Mouse (Mus musculus) neural tube, embryonic 11.5 days (tissue): ENCODE measurements around the gene Gli3. TPM values are rescaled to one million over a fixed set of nuclear protein-coding genes. Genes with fewer than 3 reads are reported as not detected.
A peak's percentile ranks its signal among the peaks of the same experiment; 100 is the strongest.

ENCODE experiments used
- ATAC-seq: fragments of 200-750 bp; cut with Nextera tagmentation; 2 replicates; pipeline ENCODE4 v1.8.0; 2017; ENCODE audit warnings: moderate number of reproducible peaks, mild to moderate bottlenecking, moderate TSS enrichment, moderate library complexity; ENCODE audit not compliant: insufficient read depth, low FRiP score, low TSS enrichment
- DNase-seq: peaks from one replicate; pipeline ENCODE4 v3.0.0-alpha.2; 2015; ENCODE audit warnings: low spot score
- H3K27ac ChIP-seq: fragments of 300-500 bp; sonication (generic); 2 replicates; pipeline ENCODE4 v1.5.1; 2014; ENCODE audit warnings: low read depth, mild to moderate bottlenecking, low read length
- H3K27me3 ChIP-seq: fragments of 300-500 bp; sonication (generic); 2 replicates; pipeline ENCODE4 v1.6.1; 2014; ENCODE audit warnings: mild to moderate bottlenecking, low read length, mixed read lengths; ENCODE audit not compliant: control insufficient read depth, insufficient read depth
- H3K36me3 ChIP-seq: fragments of 300-500 bp; sonication (generic); 2 replicates; pipeline ENCODE4 v1.6.1; 2014; ENCODE audit warnings: mild to moderate bottlenecking, low read length, moderate library complexity, mixed read lengths; ENCODE audit not compliant: control insufficient read depth, insufficient read depth
- H3K4me1 ChIP-seq: fragments of 300-500 bp; sonication (generic); 2 replicates; pipeline ENCODE4 v1.6.1; 2014; ENCODE audit warnings: low read length, mixed read lengths; ENCODE audit not compliant: control insufficient read depth, insufficient read depth
- H3K4me2 ChIP-seq: fragments of 300-500 bp; sonication (generic); 2 replicates; pipeline ENCODE4 v1.6.1; 2014; ENCODE audit warnings: low read depth, mild to moderate bottlenecking, moderate library complexity
- H3K4me3 ChIP-seq: fragments of 300-500 bp; sonication (generic); 2 replicates; pipeline ENCODE4 v1.5.1; 2014; ENCODE audit warnings: low read depth, low read length
- H3K9ac ChIP-seq: fragments of 300-500 bp; sonication (generic); 2 replicates; pipeline ENCODE4 v1.6.1; 2014; ENCODE audit warnings: mild to moderate bottlenecking, low read length
- H3K9me3 ChIP-seq: fragments of 300-500 bp; sonication (generic); 2 replicates; pipeline ENCODE4 v1.6.1; 2016; ENCODE audit warnings: low read length; ENCODE audit not compliant: control insufficient read depth
- WGBS: fragments of 180-500 bp; shearing (Covaris S2); extraction: QIAGEN DNeasy Blood & Tissue Kit; methylation state at CpG from one replicate; pipeline ENCODE4 v1.1.7; 2014; 5-methylcytosine and 5-hydroxymethylcytosine counted together
- polyA plus RNA-seq: library from polyadenylated mRNA; unstranded; fragments of >200 nt; fragmentation: Nextera tagmentation; extraction: Ambion mirVana; gene quantifications from 2 replicates; pipeline ENCODE4 v1.2.1, GENCODE M21; 2014

Gli3 gene
- polyA plus RNA-seq, 1 experiment from 2014 or later = 32.3 TPM

- no peak overlapping the region for H3K9ac ChIP-seq
- H3K27me3 ChIP-seq = no peaks in the 10 kb centered on the region
- H3K4me2 ChIP-seq = no peak overlapping the region
- 75% methylated on average over 5 of the region's 5 CpGs for WGBS
- no peak overlapping the region for H3K27ac ChIP-seq
- no peaks in the 10 kb centered on the region for H3K9me3 ChIP-seq
- H3K36me3 ChIP-seq = no peaks in the 10 kb centered on the region
- DNase-seq (no peak), ATAC-seq (no peak)
- no peak overlapping the region for H3K4me3 ChIP-seq
- no peaks in the 10 kb centered on the region for H3K4me1 ChIP-seq
Observed at GRCm38 (mm10) chr13:15691751-15692464, 228.9 kb downstream of the Gli3 start.

DNA sequence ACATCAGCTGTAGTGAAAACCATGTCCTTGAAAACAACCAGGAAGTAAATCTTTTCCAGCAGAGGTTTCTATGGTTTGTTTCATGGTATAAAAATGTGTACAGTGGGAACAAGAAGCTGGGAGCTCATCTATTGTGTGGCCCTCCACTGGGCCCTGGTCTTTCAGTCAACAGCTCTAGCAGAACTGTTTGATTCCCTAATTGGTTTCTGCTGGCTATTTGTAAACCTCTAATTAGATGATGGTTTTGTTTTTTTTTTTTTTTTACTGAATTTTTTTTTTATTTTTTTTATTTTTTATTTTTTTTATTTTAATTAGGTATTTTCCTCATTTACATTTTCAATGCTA, 229.4 kb downstream of the Gli3 start:
- Histone ChIP-seq H3K9ac (no peak overlapping the region), H3K4me3 (no peak overlapping the region), H3K4me1 (no peaks in the 10 kb centered on the region), H3K27me3 (no peaks in the 10 kb centered on the region), H3K4me2 (no peak overlapping the region), H3K36me3 (no peaks in the 10 kb centered on the region), H3K27ac (no peak overlapping the region), H3K9me3 (no peaks in the 10 kb centered on the region)
- DNase-seq = no peak
- ATAC-seq = no peak

DNA sequence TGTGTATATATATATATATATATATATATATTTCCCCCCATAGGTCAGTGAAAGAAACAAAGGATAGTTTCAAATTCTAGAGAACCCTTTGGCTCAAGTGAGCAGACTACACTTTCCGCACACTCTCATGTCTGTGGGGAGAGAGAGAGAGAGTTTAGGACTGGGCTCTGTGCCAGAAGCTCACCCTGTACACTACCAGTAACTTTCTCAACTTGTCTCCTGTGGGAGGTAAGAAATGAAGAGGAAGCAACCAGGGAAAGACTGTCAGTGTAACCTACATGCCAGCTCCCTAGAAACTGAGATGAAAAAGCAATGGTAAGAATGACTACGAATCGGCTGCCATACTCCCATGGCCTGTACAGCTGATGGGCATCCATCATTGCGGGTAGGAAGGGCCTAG, 235.2 kb downstream of the Gli3 start:
- Histone ChIP-seq H3K27ac (no peak overlapping the region), H3K27me3 (no peaks in the 10 kb centered on the region), H3K9ac (no peak overlapping the region), H3K4me3 (no peak overlapping the region), H3K9me3 (no peaks in the 10 kb centered on the region), H3K4me2 (no peak overlapping the region), H3K36me3 (no peaks in the 10 kb centered on the region), H3K4me1 (no peaks in the 10 kb centered on the region)
- no peak for ATAC-seq
- 92% methylated on average over 4 of the region's 4 CpGs for WGBS
- DNase-seq = no peak

DNA sequence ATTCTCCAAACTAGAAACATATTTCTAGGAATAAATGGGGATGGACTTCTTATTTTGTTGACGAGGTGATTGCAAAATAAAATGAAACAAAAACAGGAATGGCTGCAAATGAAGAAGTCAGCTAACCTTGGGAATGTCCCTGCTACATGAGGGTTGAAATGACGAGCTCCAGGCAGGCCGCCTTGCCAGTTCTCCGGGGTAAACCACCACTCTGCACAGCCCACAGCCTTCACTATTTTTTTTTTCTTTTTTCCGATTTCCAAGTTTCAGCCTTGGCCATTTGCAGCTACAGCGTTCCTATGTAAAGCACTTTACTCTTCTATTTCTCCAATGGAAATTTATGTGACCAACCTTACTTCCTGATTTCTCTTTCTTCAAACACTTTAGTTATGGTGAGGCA, 236.1 kb downstream of the Gli3 start:
- Histone ChIP-seq H3K36me3 (no peaks in the 10 kb centered on the region), H3K4me3 (no peak overlapping the region), H3K4me2 (no peak overlapping the region), H3K4me1 (no peaks in the 10 kb centered on the region), H3K27me3 (no peaks in the 10 kb centered on the region), H3K9ac (no peak overlapping the region), H3K9me3 (no peaks in the 10 kb centered on the region), H3K27ac (no peak overlapping the region)
- DNase-seq (no peak), ATAC-seq (no peak)
- 91% methylated on average over 6 of the region's 6 CpGs for WGBS

GRCm38 (mm10) chr13:15704669-15705068, 241.6 kb downstream of the Gli3 start:
- WGBS = 78% methylated on average over 8 of the region's 8 CpGs
- ATAC-seq (no peak), DNase-seq (no peak)
- Histone ChIP-seq H3K4me2 (no peak overlapping the region), H3K9me3 (no peaks in the 10 kb centered on the region), H3K27ac (no peak overlapping the region), H3K36me3 (no peaks in the 10 kb centered on the region), H3K9ac (no peak overlapping the region), H3K27me3 (no peaks in the 10 kb centered on the region), H3K4me1 (peaks cover 6% of the 10 kb centered on the region; the same call in 1 of the 2 replicates), H3K4me3 (no peak overlapping the region)

DNA sequence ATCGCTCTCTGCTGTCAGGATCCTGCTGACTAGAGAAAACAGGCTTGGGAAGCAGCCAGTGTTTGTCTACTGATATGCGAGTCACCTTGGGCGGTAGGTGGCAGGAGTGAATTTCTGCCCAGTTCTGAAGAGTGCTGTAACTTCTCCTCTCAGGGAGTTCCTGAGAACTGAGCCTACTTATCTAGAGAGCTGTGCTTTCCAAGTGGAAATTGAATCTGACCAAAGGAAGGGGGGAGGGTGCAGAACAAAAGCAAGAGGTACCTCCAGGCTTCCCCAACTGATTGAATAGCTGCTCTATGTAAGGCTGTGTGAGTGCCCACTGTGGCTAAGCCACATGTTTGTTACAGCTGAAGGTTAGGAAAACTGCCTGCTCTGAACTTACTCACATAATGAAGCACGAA, 244.4 kb downstream of the Gli3 start:
- no peak overlapping the region for H3K27ac ChIP-seq
- no peak for ATAC-seq
- WGBS = 51% methylated on average over 4 of the region's 4 CpGs
- H3K27me3 ChIP-seq = no peaks in the 10 kb centered on the region
- no peak overlapping the region for H3K4me2 ChIP-seq
- H3K9me3 ChIP-seq = no peaks in the 10 kb centered on the region
- peaks cover 6% of the 10 kb centered on the region; the same call in 1 of the 2 replicates for H3K4me1 ChIP-seq
- DNase-seq = no peak
- no peak overlapping the region for H3K9ac ChIP-seq
- no peak overlapping the region for H3K4me3 ChIP-seq
- H3K36me3 ChIP-seq = no peaks in the 10 kb centered on the region

- Histone ChIP-seq H3K27me3 (no peaks in the 10 kb centered on the region), H3K9ac (no peak overlapping the region), H3K4me3 (no peak overlapping the region), H3K36me3 (no peaks in the 10 kb centered on the region; the same call in none of the 2 replicates), H3K4me1 (peaks cover 9% of the 10 kb centered on the region; the same call in 1 of the 2 replicates), H3K9me3 (no peaks in the 10 kb centered on the region), H3K27ac (no peak overlapping the region), H3K4me2 (no peak overlapping the region)
- ATAC-seq = no peak
- no peak for DNase-seq
- WGBS = 81% methylated on average over 7 of the region's 7 CpGs
Observed at GRCm38 (mm10) chr13:15713486-15713885, 250.5 kb downstream of the Gli3 start.

- H3K4me2 ChIP-seq = no peak overlapping the region
- H3K36me3 ChIP-seq = no peaks in the 10 kb centered on the region; the same call in none of the 2 replicates
- WGBS = 40% methylated on average over 4 of the region's 4 CpGs
- H3K4me1 ChIP-seq = peaks cover 9% of the 10 kb centered on the region; the same call in 1 of the 2 replicates
- ATAC-seq (no peak), DNase-seq (peak; percentile 19)
- H3K27me3 ChIP-seq = no peaks in the 10 kb centered on the region
- no peak overlapping the region for H3K4me3 ChIP-seq
- no peaks in the 10 kb centered on the region for H3K9me3 ChIP-seq
- H3K9ac ChIP-seq = no peak overlapping the region
- H3K27ac ChIP-seq = peak overlapping the region; percentile 39; the same call in 1 of the 2 replicates
Observed at GRCm38 (mm10) chr13:15714331-15714725, 251.3 kb downstream of the Gli3 start.

DNA sequence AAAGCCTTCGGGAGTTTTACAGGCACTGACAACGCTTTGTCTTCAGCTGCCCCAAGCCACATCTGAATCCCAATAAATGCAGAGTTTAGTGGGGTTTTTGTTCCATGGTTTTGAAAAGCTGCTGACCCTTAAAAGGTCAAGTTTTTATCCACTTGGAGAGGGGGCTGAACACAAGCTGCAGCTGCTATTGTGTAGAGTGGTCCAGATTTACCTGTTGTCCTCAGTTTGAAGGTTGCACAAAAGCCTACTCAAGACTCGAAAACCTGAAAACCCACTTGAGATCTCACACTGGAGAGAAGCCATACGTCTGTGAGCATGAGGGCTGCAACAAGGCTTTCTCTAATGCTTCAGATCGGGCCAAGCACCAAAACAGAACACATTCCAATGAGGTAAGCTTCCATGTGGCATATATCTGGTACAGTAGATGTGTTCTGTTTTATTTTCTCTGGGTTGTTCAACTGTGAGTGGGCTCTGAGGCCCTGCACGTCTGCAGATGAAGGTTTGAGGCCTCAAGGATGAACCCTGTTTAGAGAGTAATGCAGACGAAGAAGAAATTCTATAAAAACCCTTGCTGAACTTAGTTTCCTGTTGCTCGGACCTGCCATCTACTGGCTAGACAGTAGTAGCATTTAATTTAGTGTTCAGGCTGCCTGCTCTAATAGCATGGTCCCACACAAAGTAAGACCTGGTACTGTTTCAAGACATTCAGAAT, 251.8 kb downstream of the Gli3 start:
- no peak overlapping the region for H3K4me3 ChIP-seq
- no peak overlapping the region; the same call in 1 of the 2 replicates for H3K9ac ChIP-seq
- H3K4me1 ChIP-seq = peaks cover 9% of the 10 kb centered on the region; the same call in 1 of the 2 replicates
- WGBS = 29% methylated on average over 8 of the region's 8 CpGs
- ATAC-seq (peak; percentile 57), DNase-seq (peak; percentile 48)
- H3K36me3 ChIP-seq = no peaks in the 10 kb centered on the region; the same call in none of the 2 replicates
- no peaks in the 10 kb centered on the region for H3K27me3 ChIP-seq
- H3K4me2 ChIP-seq = no peak overlapping the region
- H3K9me3 ChIP-seq = no peaks in the 10 kb centered on the region
- peak overlapping the region; percentile 39; the same call in 1 of the 2 replicates for H3K27ac ChIP-seq
